Mouse (Mus musculus): ENCODE results near the gene Trpm7. TPM values are rescaled to one million over a fixed set of nuclear protein-coding genes. Genes with fewer than 3 reads are reported as not detected.

The Trpm7 gene
- polyA plus RNA-seq (2012; rRNA removed): 12.2 and 13.2 TPM in 2 replicates

DNA sequence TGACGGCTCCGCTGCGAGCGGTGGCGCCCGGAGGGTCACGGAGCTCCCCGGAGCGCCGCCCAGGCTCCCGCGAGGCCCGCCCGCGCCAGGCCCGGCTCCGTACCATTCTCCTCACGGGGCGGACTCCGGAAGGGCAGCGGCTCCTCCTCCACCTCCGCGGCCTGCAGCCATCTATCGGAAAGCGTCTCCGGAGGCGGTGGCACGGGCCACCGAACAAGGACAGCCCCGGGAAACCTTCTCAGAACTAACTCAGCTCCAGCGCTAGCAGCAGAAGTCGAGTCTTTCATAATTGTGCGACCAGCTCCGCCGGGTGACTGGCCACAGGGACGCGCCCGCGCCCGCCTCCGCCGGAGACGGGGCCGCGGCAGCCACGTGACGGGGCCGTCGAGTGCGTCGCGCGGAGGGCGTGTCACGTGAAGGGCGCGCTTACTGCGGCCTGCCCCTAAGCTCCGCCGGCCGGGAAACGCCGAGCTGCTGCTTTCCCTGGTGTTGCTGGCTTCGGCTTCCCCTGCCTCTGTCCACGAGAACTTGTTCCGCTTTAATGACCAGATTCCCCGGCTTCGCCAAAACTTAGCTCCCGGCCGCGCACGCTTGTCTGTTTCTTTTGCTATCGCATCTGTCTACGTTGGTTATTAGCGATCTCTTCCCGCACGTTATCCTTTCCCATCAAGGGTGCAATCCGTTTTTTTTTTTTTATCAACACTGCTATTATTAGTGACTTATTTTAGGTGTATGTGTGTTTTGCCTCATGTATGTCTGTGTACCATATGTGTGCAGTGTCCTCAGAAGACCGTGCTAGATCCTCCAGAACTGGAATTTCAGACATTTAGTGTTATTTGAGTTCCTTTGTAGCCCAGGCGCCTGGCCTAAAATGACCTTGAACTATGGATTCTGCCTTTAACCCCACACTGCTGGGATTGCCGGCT is at the start of gene Trpm7:
Gene Trpm7 (minus strand): TSS at position 360 of the 926 bp plus-strand sequence.

DNA sequence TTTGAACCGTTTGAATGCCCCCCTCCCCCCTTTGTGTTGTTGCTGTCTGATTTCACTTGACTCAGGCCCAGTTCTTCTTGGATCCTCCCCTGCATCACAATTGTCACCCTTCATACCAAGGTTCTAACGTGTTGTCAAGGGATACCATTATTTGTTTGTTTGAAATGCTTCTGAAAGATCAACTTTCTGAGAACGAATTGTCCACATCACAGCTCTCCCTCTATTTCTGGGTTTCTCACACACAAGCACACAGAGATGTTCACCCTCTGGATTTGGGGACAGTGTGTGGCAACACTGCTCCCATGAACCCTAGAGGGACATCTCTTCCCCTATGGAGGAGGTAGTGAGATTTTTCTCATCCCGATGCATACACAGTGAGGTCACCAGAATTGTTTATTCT is 92.7 kb downstream of the Trpm7 start, which contains the start of gene Usp50:
Gene Usp50 (minus strand): TSS at position 101 of the 400 bp plus-strand sequence.

Other genes starting within 250 kb of the Trpm7 start
- 9.0 and 9.2 TPM in 2 replicates for gene Gabpb1, start 199.9 kb downstream of the Trpm7 start, polyA plus RNA-seq (2012; rRNA removed)
- 13.1 and 14.2 TPM in 2 replicates for gene Usp8, start 168.9 kb downstream of the Trpm7 start, polyA plus RNA-seq (2012; rRNA removed)
- gene Usp50, start 92.8 kb downstream of the Trpm7 start, polyA plus RNA-seq (2012; rRNA removed): 0.34 and 0.77 TPM in 2 replicates
- 31.4 and 32.9 TPM in 2 replicates for gene Sppl2a, start 57.0 kb upstream of the Trpm7 start, polyA plus RNA-seq (2012; rRNA removed)
- 2.5 and 2.7 TPM in 2 replicates for gene Ap4e1, start 132.5 kb upstream of the Trpm7 start, polyA plus RNA-seq (2012; rRNA removed)
- 20.5 and 22.3 TPM in 2 replicates for gene Blvra, start 194.4 kb upstream of the Trpm7 start, polyA plus RNA-seq (2012; rRNA removed)